Mouse (Mus musculus) lung, postnatal 36 days (tissue): ENCODE measurements at regions not wholly inside any gene's neighbourhood (a gene's known extent, or its start where the extent isn't known, plus 50 kb on each side); places are given as distances from the start of the nearest gene placed in this dataset.

Experiments
- DNase-seq: peaks from one replicate; pipeline ENCODE4 v3.0.0; 2022; ENCODE audit warnings: mixed read lengths

DNA sequence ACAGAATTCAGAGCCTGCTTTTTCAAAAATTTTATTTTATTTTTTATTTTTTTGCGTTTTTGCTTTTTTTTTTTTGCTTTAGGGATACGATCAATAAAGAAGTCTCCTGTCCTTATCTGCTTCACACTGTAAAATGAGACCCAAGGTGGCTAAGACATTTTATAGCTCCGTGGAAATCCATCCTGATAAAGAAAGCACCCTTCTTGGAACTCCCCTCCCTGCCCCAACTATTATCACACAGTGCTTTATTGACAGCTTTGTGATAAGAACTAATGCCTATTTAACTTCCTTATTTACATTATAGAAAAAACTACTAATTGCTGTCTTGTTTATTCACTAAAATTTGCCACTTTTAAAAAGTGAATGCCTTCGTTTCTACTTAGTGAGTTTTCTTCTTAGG lies 179.0 kb upstream of the Dmrta1 start:
- no peak for DNase-seq

- peak; percentile 7 for DNase-seq
These were observed 180.1 kb upstream of the Cdkn2b start for GRCm38 (mm10) chr4:89490947-89491346.

- no peak for DNase-seq
These were observed 176.8 kb upstream of the Cdkn2b start for GRCm38 (mm10) chr4:89487416-89488165.

DNA sequence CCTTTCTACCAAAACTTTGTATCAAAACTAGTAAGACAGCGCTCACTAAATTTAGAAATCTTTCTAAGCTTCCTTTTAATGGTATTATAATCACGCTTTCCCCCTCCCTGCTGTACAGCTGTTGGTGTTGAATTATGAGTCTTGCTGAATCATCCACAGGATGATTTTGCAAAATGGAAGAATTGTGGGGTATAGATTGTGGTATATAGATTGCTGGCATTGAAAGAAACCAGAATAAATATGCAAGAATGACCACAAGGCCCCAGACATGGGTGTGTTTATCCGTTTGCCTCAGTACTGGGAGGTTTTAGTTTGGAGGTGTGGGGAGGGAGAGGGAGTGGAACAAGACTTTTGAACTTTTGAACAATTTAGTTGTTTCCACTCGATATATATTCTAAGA lies 176.1 kb upstream of the Cdkn2b start:
- DNase-seq: no peak

GRCm38 (mm10) chr4:89485981-89486531 lies 175.2 kb upstream of the Cdkn2b start:
- peak; percentile 80 for DNase-seq

- no peak for DNase-seq
These were observed 167.9 kb upstream of the Cdkn2b start for GRCm38 (mm10) chr4:89478646-89479237.

GRCm38 (mm10) chr4:89475848-89476247 lies 165.0 kb upstream of the Cdkn2b start:
- no peak for DNase-seq

DNA sequence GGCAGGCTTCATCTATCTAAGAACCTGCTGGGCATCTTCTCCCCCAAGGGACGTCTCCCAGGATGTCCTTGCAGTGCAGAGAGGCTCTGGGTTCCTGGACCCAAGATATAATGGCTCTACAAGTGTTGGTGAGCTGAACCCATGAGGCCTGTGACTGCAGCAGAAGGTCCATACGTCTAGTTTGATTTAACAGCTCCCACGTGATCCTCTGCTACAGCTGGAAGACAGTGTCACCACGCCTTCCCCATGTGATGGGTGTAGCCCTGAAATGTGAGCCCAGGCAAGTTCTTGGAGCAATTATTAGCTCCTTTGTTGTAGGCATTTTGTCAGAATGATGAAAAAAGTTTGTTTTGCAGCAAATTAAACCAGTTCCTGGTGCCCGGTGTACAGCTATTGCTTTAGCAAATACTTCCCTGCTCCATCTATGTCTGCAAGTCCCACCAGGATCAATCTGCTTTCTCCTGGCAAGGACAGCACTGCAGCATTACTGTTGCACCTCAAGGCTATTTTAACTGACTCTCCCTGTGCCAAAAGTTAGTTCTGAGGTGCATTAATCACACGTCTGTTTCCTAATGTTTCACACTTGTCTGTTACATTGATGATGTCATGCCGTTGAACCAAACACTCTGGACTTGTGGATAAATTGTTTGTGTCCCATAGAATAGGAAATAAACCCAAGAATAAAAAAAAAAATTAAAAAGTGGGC lies 164.2 kb upstream of the Cdkn2b start:
- no peak for DNase-seq

DNA sequence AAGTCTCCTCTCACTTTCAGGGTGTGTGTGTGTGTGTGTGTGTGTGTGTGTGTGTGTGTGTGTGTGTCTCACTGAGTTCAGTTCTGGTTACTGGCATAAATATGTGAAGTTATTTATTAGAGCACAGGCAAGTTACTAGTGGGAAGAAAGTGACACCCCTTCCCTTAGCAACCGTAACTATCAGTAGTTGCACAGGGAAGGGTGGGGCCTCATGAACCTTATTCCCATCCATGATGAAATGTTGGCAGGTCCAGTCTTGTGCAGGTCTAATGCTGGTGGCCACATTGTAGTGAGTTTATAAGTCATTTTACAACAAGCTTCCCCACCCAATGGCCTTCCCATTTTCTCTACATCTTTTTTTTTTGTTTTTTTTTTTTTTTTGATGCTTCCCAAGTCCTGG lies 160.6 kb upstream of the Cdkn2b start:
- no peak for DNase-seq

- no peak for DNase-seq
These were observed 159.9 kb upstream of the Cdkn2b start for GRCm38 (mm10) chr4:89470756-89471155.

- DNase-seq: peak; percentile 15
These were observed 159.0 kb upstream of the Cdkn2b start for GRCm38 (mm10) chr4:89469883-89470282.

DNA sequence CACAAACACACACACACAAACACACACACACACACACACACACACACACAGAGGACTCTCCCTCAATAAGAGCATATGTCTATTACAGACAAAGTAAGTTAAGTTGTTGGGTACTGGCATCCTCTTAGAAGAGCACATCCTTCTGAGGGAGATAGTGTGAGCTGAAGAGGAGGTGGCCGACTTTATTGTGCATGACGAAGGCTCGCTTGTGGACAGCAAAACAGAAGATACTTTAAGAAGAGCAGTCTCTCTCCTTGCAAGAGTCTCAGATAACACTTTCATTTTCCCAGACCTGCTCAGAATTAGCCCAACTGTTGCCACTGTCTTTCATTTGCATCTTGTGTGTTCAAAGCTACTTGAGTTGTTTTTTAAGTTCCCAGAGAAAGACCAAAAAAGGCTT lies 158.6 kb upstream of the Cdkn2b start:
- DNase-seq: no peak

DNA sequence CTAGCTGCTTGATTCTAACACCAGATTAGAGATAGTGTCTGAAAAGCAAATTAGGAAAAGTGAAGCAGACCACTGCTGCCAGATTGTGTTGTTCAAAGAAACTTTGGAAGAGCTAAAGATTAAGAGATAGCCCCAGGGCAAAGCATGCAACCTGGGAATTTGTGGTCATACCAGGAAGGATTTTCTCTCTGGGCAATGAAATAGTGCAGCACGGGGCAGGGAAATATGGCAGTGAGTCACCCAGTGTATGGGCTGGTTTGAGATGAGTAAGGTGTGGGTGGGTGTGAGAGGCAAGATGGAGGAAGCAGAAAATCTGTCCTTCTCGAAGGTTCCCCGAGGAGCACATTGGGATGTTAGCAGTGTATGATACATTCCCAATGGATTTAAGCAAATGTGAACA lies 155.9 kb upstream of the Cdkn2b start:
- DNase-seq: no peak

- DNase-seq: no peak
These were observed 152.3 kb upstream of the Cdkn2b start for GRCm38 (mm10) chr4:89463121-89463520.

DNA sequence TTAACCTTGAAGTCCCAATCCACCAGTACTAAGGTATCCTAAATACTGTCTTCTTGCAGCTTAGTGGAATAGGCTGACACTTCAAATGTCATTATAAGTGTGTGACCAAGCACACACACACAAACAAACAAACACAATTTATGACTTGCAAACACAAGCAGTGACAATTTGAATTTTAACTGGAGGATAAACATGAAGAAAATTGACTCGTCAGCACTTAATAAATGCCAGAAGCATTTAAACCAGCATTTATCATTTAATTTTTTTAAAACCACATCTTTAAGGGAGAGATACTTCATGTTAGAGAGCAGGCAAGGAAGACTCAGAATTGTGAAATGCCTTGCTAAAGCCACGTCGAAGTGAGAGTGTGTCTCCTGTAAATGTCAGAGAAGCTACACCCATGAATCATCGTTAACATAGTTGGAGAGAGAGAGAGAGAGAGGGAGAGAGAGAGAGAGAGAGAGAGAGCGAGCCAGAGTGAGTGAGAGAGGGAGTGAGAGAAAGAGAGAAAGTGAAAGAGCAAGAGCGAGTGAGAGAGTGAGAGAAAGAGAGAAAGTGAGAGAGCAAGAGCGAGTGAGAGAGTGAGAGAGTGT lies 149.4 kb upstream of the Cdkn2b start:
- DNase-seq: no peak

DNA sequence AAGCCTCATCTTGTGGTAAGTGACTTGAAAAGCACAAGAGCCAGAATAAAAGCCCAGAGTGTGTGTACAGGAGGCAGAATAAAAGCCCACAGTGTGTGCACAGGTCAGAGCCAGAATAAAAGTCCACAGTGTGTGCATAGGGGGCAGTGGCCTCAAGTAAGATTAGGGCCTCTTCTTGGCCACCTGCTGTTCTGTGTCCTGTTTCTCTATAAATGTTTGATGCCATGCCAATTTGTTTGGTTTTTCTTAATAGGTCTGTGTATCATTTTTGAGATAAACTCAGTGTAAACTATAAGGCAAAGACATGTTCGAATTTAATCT lies 148.5 kb upstream of the Cdkn2b start:
- DNase-seq: no peak

GRCm38 (mm10) chr4:89458628-89459345 lies 147.9 kb upstream of the Cdkn2b start:
- peak; percentile 69 for DNase-seq

DNA sequence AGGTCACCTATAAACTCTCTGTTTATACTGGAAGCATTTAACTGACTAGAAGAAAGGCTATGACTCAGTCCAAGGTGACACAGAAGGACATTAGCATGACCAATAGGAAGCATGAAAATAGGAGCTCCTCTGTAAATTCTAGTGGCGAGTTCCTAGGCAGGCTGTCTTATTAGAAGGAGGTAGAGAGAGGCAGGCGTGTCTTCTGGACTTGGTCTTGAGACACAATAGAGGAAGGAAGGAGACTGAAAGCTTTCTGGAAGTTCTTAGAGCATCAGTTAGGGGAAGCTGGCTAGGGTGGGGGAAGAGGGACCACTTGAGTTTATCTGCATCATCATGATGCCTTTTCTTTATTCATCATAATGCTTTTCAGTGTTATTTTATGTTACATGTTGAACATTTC lies 147.0 kb upstream of the Cdkn2b start:
- no peak for DNase-seq

DNA sequence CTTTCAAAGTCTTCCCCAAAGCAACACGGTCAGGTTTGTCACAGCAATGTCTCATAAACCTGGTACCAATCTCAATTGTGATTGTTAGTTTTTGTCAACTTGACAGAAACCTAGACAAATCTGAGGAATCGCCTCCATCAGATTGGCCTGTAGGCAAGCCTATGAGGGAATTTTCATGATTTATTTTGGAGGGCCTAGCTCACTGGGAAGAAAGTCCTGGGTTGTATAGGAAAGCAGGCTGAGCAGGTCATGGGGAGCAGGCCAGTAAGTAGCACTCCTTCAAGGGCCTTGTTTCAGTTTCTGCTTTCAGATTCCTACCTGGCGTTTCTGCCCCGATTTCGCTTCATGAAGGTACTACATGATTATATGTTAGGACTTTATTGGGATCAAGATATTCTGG lies 144.1 kb upstream of the Cdkn2b start:
- no peak for DNase-seq

GRCm38 (mm10) chr4:89453051-89453450 lies 142.2 kb upstream of the Cdkn2b start:
- no peak for DNase-seq

- DNase-seq: no peak
These were observed 140.9 kb upstream of the Cdkn2b start for GRCm38 (mm10) chr4:89451741-89452140.

DNA sequence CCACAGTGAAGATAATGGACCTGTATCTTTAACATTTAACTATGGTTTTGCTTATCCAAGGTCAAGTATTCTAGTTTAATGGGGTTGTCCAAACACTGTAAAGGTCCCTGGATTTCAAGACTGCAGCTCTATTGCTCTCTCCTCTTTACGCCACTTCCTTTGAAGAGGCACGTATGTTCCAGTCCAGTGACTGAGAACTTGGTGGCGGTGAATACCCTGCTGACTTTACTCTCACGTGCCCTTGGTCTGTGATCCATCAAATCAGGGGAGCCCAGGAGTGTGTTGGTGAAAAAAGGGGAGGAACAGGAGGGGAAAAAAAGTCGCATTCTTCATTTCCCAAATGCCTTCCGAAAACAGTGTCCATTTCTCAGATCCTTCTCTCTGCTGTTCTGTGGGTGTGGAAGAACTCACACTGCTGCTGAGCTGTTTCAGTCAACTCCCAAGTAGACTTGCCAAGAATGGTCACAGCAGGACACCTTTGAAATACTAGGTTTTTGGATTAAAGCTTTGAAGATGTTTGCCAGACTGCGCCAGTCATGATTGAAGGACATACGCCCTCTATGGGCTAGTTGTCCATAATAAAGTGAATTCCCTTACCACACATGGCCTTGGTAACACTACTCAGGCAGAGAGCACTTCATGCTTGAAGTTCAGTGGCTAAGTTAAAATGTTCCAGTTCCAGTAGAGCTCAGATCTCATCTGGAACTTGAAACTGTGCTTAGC lies 136.1 kb upstream of the Cdkn2b start:
- peak; percentile 73 for DNase-seq
